Mouse (Mus musculus): ENCODE data around the gene Sh2d1b1. TPM values are rescaled to one million over a fixed set of nuclear protein-coding genes. Genes with fewer than 3 reads are reported as not detected.

Sh2d1b1 gene
- total RNA-seq (2023), result 10 to 100 TPM; 27.0 to 27.5 TPM

DNA sequence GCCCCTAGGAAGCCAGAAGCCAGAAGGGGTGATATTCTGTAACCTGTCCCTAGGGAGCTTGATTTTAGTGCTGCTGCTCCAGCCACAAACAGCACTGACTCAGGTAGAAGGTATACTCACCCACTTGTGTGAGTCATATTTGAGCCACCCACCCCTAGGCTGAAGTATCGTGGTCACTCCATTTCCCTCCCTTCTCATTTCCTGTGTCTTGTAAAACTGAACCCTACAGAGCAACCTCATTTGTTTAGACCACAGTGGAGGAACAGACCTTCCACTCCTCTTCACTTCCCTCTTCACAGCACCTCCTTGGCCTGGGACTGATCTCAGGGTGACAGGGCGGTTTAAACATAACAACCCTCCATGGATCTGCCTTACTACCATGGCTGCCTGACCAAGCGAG lies at the start of gene Sh2d1b1:
Gene Sh2d1b1, plus strand, starts transcription at position 305 of the 400 bp plus-strand sequence.

DNA sequence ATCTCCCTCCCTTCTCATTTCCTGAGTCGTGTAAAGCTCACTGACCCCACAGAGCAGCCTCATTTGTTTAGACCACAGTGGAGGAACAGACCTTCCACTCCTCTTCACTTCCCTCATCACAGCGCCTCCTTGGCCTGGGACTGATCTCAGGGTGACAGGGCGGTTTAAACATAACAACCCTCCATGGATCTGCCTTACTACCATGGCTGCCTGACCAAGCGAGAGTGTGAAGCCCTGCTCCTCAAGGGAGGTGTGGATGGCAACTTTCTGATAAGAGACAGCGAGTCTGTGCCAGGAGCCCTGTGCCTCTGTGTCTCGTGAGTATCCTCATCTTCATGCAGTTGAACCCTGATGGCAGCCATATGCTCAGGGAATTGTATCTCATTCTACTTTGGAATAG lies 44.4 kb upstream of the Sh2d1b1 start, which contains the start of gene Sh2d1b2:
Gene Sh2d1b2, plus strand, starts transcription at position 62 of the 400 bp plus-strand sequence.

DNA sequence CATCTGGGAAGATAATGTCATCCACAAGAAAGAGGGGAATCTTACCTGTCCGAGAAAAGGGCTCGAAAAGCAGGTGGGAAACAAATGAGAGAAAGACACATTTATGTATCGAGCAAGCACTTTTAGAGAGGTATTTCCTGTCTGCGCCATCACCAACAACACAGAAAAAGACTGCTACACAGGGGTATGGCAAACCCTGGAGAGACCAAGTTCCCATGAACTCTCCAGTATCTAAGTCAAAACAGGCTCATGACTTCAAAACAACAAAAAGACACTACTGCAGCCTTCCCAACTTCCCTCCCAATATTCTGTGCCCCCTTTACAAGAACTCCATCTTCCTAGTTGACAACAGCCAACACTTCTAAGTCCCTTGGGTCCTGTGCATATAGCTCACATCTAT lies 29.1 kb downstream of the Sh2d1b1 start, which contains the start of gene Gm7694:
Gene Gm7694, minus strand, starts transcription at position 101 of the 400 bp plus-strand sequence.

DNA sequence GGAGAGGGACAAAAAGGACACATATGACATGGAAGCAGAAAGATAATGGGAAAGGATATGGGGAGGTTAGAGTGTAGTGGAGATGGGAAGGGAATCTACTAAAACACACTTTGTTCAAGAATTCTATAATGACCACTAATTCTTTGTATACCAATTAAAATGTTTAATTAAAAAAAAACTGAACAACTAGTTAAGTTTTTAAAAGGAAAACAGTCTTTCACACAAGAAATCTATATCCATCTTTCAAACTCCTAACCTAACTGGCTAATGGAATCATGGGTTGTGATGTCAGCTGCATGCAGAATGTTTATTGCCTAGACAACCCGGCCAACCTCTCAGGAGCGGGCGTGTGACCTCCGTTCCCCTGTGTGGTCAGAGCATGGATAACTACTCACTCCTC lies 31.4 kb downstream of the Sh2d1b1 start, which contains the start of gene Spata46:
Gene Spata46, plus strand, starts transcription at position 301 of the 400 bp plus-strand sequence.

Other genes with a start within 250 kb of the Sh2d1b1 start
- under 1 TPM in 1 of 2 experiments, not detected in 1; 0.81 TPM for gene Ddr2, start 166.6 kb upstream of the Sh2d1b1 start, total RNA-seq (2023)
- 10 to 100 TPM; 78.4 to 96.3 TPM for gene Uap1, start 102.4 kb upstream of the Sh2d1b1 start, total RNA-seq (2023)
- 10 to 100 TPM; 40.8 to 44.0 TPM for gene Uhmk1, start 61.9 kb upstream of the Sh2d1b1 start, total RNA-seq (2023)
- gene Sh2d1b2, start 44.6 kb upstream of the Sh2d1b1 start, total RNA-seq (2023), result 1 to 10 TPM in 1 of 2 experiments, not detected in 1; 1.3 TPM
- gene Gm7694, start 29.0 kb downstream of the Sh2d1b1 start, total RNA-seq (2023), result 1 to 10 TPM; 7.0 to 7.5 TPM
- gene Spata46, start 31.5 kb downstream of the Sh2d1b1 start, total RNA-seq (2023), result not detected